Mouse (Mus musculus) liver, embryonic 14.5 days (tissue): ENCODE data around the gene Msi2.

Experiments used
- CTCF ChIP-seq: IDR thresholded peaks from 2 replicates; pipeline ENCODE4 v1.5.1; 2016; ENCODE audit warnings: antibody characterized with exemption, low read depth, control low read depth
- EP300 ChIP-seq: IDR thresholded peaks from 2 replicates; pipeline ENCODE4 v1.6.1; 2016; ENCODE audit warnings: antibody characterized with exemption, low read depth

DNA sequence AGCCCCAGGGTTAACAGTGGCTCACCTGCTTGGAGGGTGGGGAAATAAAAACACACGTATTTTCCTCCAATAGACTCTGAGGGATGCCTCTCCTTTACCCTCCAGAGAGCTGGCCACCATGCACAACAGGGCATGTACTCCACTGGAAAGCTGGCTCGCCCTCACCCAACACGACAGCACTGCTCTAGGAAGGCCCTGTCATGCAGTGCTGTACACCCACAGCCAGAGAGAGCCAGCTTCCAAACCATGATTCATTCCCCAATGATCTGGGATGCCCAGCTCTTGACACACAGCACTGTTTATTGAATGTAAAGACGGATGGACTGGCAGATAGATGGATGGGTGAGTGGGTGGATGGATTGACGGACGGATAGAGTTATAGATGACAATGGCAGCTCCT, 269.1 kb downstream of the Msi2 start:
- no peak for TF ChIP-seq CTCF
- TF ChIP-seq EP300 = no peak
